Mouse (Mus musculus) C2C12 (cell line): ENCODE data around the gene Unc45a. TPM values are rescaled to one million over a fixed set of nuclear protein-coding genes. Genes with fewer than 3 reads are reported as not detected.

Experiments used
- H3K27me3 ChIP-seq: one replicate; pipeline ENCODE4 v1.6.1; 2011; ENCODE audit not compliant: control insufficient read depth, insufficient read depth, insufficient read length
- H3K36me3 ChIP-seq: one replicate; pipeline ENCODE4 v1.6.1; 2011; ENCODE audit not compliant: control insufficient read depth, insufficient read depth
- H3K4me3 ChIP-seq: one replicate; pipeline ENCODE4 v1.5.1; 2011; ENCODE audit warnings: mild to moderate bottlenecking, control low read depth; ENCODE audit not compliant: poor library complexity, insufficient read depth, severe bottlenecking
- H3K79me2 ChIP-seq: one replicate; pipeline ENCODE4 v1.6.1; 2011; ENCODE audit not compliant: control insufficient read depth, insufficient read depth
- H3K79me3 ChIP-seq: one replicate; pipeline ENCODE4 v1.6.1; 2011; ENCODE audit warnings: low read depth, control low read depth
- H3ac ChIP-seq: one replicate; pipeline ENCODE3; 2011; ENCODE audit warnings: low read depth; ENCODE audit not compliant: control insufficient read depth, insufficient read length
- CEBPB ChIP-seq: IDR thresholded peaks from one replicate; pipeline ENCODE4 v1.6.1; 2011; ENCODE audit warnings: low read depth, mild to moderate bottlenecking, control low read depth, moderate library complexity
- CTCF ChIP-seq: IDR thresholded peaks from one replicate; pipeline ENCODE4 v1.5.1; 2011; ENCODE audit not compliant: control insufficient read depth, insufficient read depth, insufficient read length
- FOSL1 ChIP-seq: IDR thresholded peaks from one replicate; pipeline ENCODE4 v1.8.0; 2011; ENCODE audit warnings: mild to moderate bottlenecking, low read length; ENCODE audit not compliant: poor library complexity, insufficient read depth, severe bottlenecking
- MAX ChIP-seq: IDR thresholded peaks from one replicate; pipeline ENCODE4 v1.6.1; 2011; ENCODE audit warnings: mild to moderate bottlenecking, control low read depth
- MYOD1 ChIP-seq: IDR thresholded peaks from one replicate; pipeline ENCODE4 v1.6.1; 2011; ENCODE audit warnings: low read depth; ENCODE audit not compliant: control insufficient read depth, insufficient read length
- MYOG ChIP-seq: IDR thresholded peaks from one replicate; pipeline ENCODE4 v1.6.1; 2011; ENCODE audit not compliant: control insufficient read depth, insufficient read length; ENCODE audit errors: extremely low read depth
- USF1 ChIP-seq: IDR thresholded peaks from one replicate; pipeline ENCODE4 v1.6.1; 2011; ENCODE audit warnings: low read depth, mild to moderate bottlenecking, control low read depth, moderate library complexity
- polyA plus RNA-seq: library from polyadenylated mRNA; unstranded; fragments of >200 nt; fragmentation: generic; extraction: Trizol; gene quantifications from one replicate; pipeline ENCODE4 v1.2.1, GENCODE M21; 2012; ENCODE audit warnings: missing spikeins

Unc45a gene
- polyA plus RNA-seq, 1 experiment: 46.9 TPM

GRCm38 (mm10) chr7:80280032-80280431, 60.8 kb downstream of the Unc45a start:
- Histone ChIP-seq H3K79me2 (no peaks in the 10 kb centered on the region), H3K79me3 (no peaks in the 10 kb centered on the region), H3K36me3 (peaks cover 31% of the 10 kb centered on the region), H3ac (no peak overlapping the region), H3K4me3 (no peak overlapping the region), H3K27me3 (no peaks in the 10 kb centered on the region)
- TF ChIP-seq MYOD1: no peak
- no peak for TF ChIP-seq MYOG
- TF ChIP-seq USF1: no peak
- TF ChIP-seq CEBPB: no peak
- no peak for TF ChIP-seq MAX
- no peak for TF ChIP-seq CTCF
- TF ChIP-seq FOSL1: no peak

- Histone ChIP-seq H3K79me2 (no peaks in the 10 kb centered on the region), H3K79me3 (no peaks in the 10 kb centered on the region), H3K4me3 (no peak overlapping the region), H3K36me3 (peaks cover 30% of the 10 kb centered on the region), H3ac (no peak overlapping the region), H3K27me3 (no peaks in the 10 kb centered on the region)
- TF ChIP-seq MYOD1 (no peak), MAX (no peak), FOSL1 (no peak), USF1 (no peak), CEBPB (no peak), CTCF (no peak), MYOG (no peak)
These were observed 64.4 kb downstream of the Unc45a start for GRCm38 (mm10) chr7:80276374-80276773.

Other genes with a start within 250 kb of the Unc45a start
- gene Idh2, start 225.6 kb downstream of the Unc45a start, polyA plus RNA-seq: 244 TPM
- 19.8 TPM for gene Sema4b, start 154.2 kb downstream of the Unc45a start, polyA plus RNA-seq
- 131 TPM for gene Cib1, start 108.2 kb downstream of the Unc45a start, polyA plus RNA-seq
- 1.2 TPM for gene Gdpgp1, start 108.1 kb downstream of the Unc45a start, polyA plus RNA-seq
- not detected for gene Ttll13, start 94.6 kb downstream of the Unc45a start, polyA plus RNA-seq
- 31.1 TPM for gene Ngrn, start 79.8 kb downstream of the Unc45a start, polyA plus RNA-seq
- 6.6 TPM for gene Vps33b, start 71.4 kb downstream of the Unc45a start, polyA plus RNA-seq
- gene Prc1, start 46.6 kb downstream of the Unc45a start, polyA plus RNA-seq: 55.1 TPM
- 7.0 TPM for gene Rccd1, start 16.6 kb downstream of the Unc45a start, polyA plus RNA-seq
- 55.9 TPM for gene Hddc3, start 2.1 kb upstream of the Unc45a start, polyA plus RNA-seq
- gene Man2a2, start 30.4 kb upstream of the Unc45a start, polyA plus RNA-seq: 21.5 TPM
- gene Fes, start 46.9 kb upstream of the Unc45a start, polyA plus RNA-seq: 0.82 TPM
- gene Furin, start 64.4 kb upstream of the Unc45a start, polyA plus RNA-seq: 63.6 TPM
- 2.6 TPM for gene Blm, start 194.1 kb upstream of the Unc45a start, polyA plus RNA-seq